Mouse (Mus musculus) heart, embryonic 11.5 days (tissue): ENCODE measurements at regions not wholly inside any gene's neighbourhood (a gene's known extent, or its start where the extent isn't known, plus 50 kb on each side); places are given as distances from the start of the nearest gene placed in this dataset.

Experiments
- ATAC-seq: fragments of 200-750 bp; cut with Nextera tagmentation; replicated peaks from 2 replicates; pipeline ENCODE4 v1.8.0; 2017; ENCODE audit warnings: moderate library complexity; ENCODE audit not compliant: insufficient number of reproducible peaks, low FRiP score, low TSS enrichment
- H3K27ac ChIP-seq: fragments of 300-500 bp; sonication (generic); 2 replicates; pipeline ENCODE4 v1.5.1; 2014; ENCODE audit warnings: mild to moderate bottlenecking, low read depth, low read length
- H3K27me3 ChIP-seq: fragments of 300-500 bp; sonication (generic); 2 replicates; pipeline ENCODE4 v1.6.1; 2014; ENCODE audit warnings: mild to moderate bottlenecking, low read length, mixed read lengths; ENCODE audit not compliant: control insufficient read depth, insufficient read depth
- H3K36me3 ChIP-seq: fragments of 300-500 bp; sonication (generic); 2 replicates; pipeline ENCODE4 v1.6.1; 2014; ENCODE audit warnings: mild to moderate bottlenecking, low read length, moderate library complexity, mixed read lengths; ENCODE audit not compliant: control insufficient read depth, insufficient read depth
- H3K4me1 ChIP-seq: fragments of 300-500 bp; sonication (generic); 2 replicates; pipeline ENCODE4 v1.6.1; 2014; ENCODE audit warnings: low read length; ENCODE audit not compliant: control insufficient read depth, insufficient read depth
- H3K4me2 ChIP-seq: fragments of 300-500 bp; sonication (generic); 2 replicates; pipeline ENCODE4 v1.6.1; 2014; ENCODE audit warnings: mild to moderate bottlenecking, moderate library complexity
- H3K4me3 ChIP-seq: fragments of 300-500 bp; sonication (generic); 2 replicates; pipeline ENCODE4 v1.5.1; 2014; ENCODE audit warnings: low read depth, low read length
- H3K9ac ChIP-seq: fragments of 300-500 bp; sonication (generic); 2 replicates; pipeline ENCODE4 v1.6.1; 2014; ENCODE audit warnings: mild to moderate bottlenecking, low read depth, low read length, moderate library complexity
- H3K9me3 ChIP-seq: fragments of 300-500 bp; sonication (generic); replicated peaks from 2 replicates; pipeline ENCODE4 v1.6.1; 2016; ENCODE audit warnings: low read length; ENCODE audit not compliant: control insufficient read depth
- WGBS: fragments of 180-500 bp; shearing (Covaris S2); extraction: QIAGEN DNeasy Blood & Tissue Kit; methylation state at CpG from one replicate; pipeline ENCODE4 v1.1.7; 2014; ENCODE audit not compliant: insufficient replicate concordance; 5-methylcytosine and 5-hydroxymethylcytosine counted together

DNA sequence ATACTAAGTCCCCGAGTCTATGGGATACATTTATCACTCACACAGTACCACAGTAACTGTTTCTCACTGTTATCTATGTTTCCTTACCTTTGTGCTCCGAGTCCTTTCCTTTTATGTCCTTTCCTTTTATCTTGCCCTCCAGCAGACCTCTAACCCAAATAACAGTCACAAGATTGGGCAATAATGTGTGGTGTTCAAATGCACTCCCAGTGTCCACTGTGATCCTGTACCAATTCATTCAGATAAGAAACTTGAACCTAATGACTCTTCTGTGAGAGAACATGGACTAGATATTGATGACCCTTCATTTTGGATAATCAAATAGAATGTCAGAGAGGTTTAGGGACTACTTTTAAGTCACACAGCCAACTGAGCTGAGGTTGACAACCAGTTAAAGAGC lies 541.2 kb downstream of the Ebf1 start:
- Histone ChIP-seq H3K4me1 (no peaks in the 10 kb centered on the region), H3K9ac (no peak overlapping the region), H3K4me2 (no peak overlapping the region), H3K9me3 (no peaks in the 10 kb centered on the region), H3K27me3 (no peaks in the 10 kb centered on the region), H3K36me3 (no peaks in the 10 kb centered on the region), H3K27ac (no peak overlapping the region), H3K4me3 (no peak overlapping the region)
- no peak for ATAC-seq
- WGBS = 40% methylated on average over 2 of the region's 2 CpGs

DNA sequence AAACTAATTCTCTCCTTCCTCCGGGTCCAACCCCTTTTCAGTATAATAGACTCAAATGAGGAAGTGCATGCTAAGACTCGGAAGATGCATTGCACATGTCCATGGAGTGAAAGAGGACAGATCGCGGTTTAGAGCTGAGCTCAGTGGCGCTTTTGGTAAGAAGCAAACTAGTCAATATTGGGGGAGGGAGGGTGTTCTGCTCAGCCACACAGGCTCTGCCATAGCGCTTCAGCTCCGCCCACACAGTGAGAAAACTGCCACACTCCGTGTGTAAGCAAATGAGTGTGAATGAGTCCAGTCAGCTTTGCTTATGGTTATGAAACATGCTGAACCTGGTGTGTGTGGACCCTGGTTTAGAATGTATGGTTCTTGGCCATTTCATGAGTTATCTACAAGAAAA lies 543.8 kb downstream of the Ebf1 start:
- WGBS = 76% methylated on average over 8 of the region's 8 CpGs
- Histone ChIP-seq H3K36me3 (no peaks in the 10 kb centered on the region), H3K27ac (no peak overlapping the region), H3K4me2 (no peak overlapping the region), H3K27me3 (no peaks in the 10 kb centered on the region), H3K4me1 (no peaks in the 10 kb centered on the region), H3K4me3 (no peak overlapping the region), H3K9me3 (no peaks in the 10 kb centered on the region), H3K9ac (no peak overlapping the region)
- no peak for ATAC-seq

DNA sequence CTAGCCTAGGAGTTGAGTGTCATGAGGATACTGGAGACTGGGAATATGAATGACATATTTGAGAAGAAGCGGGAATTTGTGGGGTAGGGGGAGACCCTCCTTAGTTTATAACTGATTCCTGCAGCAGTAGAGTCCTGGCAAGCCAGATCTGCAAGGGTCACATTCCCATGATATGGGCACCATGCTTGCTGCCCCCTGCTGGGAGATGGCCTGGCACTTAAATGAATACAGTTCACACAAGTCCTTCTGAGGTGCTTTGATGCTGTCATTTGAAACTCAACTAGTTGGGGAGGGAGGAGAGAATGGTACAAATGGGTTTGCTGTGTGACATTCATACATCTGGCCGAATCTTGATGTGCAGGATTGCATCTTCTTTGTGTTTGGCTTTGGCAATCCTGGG lies 556.4 kb downstream of the Ebf1 start:
- WGBS = 72% methylated on average over 2 of the region's 2 CpGs
- no peaks in the 10 kb centered on the region for H3K36me3 ChIP-seq
- no peak overlapping the region for H3K9ac ChIP-seq
- no peak overlapping the region for H3K4me2 ChIP-seq
- H3K27ac ChIP-seq = no peak overlapping the region
- no peaks in the 10 kb centered on the region for H3K9me3 ChIP-seq
- ATAC-seq = no peak
- H3K27me3 ChIP-seq = no peaks in the 10 kb centered on the region
- H3K4me3 ChIP-seq = no peak overlapping the region
- no peaks in the 10 kb centered on the region for H3K4me1 ChIP-seq

DNA sequence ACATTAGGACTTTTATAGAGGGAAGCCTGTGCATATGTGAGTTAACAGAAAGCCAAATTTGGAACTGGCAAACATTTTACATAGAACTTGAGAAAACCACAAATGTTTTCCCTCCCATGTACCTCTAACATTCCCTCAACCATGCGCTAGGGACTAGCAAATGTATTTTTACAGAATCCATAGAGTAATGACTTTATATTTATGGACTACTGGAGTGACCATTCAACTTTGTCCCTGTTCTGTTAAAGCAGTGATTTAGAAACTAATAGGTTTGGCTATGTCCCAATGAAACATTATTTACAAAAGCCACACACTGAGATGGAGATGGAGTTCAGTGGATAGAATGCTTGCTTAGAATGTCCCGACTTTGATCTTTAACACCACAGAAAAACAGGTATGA lies 557.0 kb downstream of the Ebf1 start:
- Histone ChIP-seq H3K9me3 (no peaks in the 10 kb centered on the region), H3K27ac (no peak overlapping the region), H3K9ac (no peak overlapping the region), H3K4me2 (no peak overlapping the region), H3K4me3 (no peak overlapping the region), H3K4me1 (no peaks in the 10 kb centered on the region), H3K27me3 (no peaks in the 10 kb centered on the region), H3K36me3 (no peaks in the 10 kb centered on the region)
- no peak for ATAC-seq
- WGBS = 81% methylated on average over 2 of the region's 2 CpGs

DNA sequence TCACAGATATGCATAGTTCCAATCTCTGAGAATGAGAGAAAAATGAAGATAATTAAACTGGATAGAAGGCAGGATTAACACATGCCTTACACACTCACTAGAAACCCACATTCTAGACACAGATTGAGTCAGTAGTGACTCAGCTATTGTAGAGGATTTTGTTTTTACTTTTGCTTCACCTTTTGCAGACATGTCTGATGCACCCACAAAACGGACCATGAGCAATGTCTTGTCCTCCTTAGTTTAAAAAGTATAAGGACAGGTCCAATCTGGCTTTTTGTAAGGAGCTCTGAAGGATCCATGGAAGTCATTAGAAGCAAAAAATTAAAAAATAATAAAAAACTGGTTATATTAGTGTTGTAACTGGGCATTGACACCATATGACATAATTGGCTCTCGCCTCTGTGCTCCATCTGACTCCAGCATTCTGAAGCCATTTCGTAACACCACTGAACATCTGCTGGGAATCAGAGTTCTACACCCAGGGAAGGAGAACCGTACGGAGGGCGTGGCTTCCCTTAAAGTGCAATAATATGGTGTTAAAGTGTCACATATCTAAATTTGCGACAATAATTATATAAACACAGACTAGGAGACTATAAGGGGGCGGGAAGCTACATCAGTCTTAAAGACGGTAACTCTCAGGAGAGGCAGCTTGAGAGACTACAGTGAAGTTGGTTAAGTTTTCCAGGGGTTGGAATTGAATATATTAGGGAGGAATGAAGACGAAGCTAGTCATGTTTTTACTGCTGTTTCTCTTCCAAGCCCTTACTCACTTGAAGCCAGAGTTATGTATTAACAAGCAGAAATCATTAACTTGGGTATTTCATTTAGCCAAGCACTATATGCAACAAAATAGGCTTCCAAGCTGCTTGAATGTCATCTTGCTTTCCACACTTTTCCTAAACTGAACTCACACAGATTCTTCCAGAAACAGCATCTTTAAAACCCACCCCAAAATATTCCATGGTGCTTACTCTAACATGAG lies 558.0 kb downstream of the Ebf1 start:
- H3K9me3 ChIP-seq = no peaks in the 10 kb centered on the region
- 79% methylated on average over 10 of the region's 10 CpGs for WGBS
- H3K27me3 ChIP-seq = no peaks in the 10 kb centered on the region
- H3K4me2 ChIP-seq = no peak overlapping the region
- no peak for ATAC-seq
- no peak overlapping the region for H3K9ac ChIP-seq
- no peak overlapping the region for H3K27ac ChIP-seq
- H3K4me3 ChIP-seq = no peak overlapping the region
- no peaks in the 10 kb centered on the region for H3K4me1 ChIP-seq
- H3K36me3 ChIP-seq = no peaks in the 10 kb centered on the region

DNA sequence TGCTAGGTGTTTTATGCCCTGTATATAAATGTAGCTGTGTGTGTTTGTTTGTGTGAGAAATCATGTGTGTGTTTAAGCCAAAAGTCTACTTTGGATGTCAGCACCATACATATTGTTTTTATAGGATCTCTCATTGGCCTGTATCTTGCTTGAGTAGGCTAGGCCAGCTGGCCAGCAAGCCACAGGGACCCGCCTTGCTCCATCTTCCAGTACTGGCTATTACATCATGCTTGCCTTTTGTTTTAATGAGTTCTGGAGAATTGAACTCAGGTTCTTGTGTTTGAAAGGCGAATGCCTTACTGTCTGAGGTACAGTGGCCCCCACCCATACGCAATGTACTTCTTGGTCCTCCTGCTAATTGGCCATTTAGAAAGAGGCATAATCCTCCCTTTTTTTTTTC lies 559.9 kb downstream of the Ebf1 start:
- Histone ChIP-seq H3K27ac (no peak overlapping the region), H3K27me3 (no peaks in the 10 kb centered on the region), H3K9me3 (no peaks in the 10 kb centered on the region), H3K4me3 (no peak overlapping the region), H3K4me1 (no peaks in the 10 kb centered on the region), H3K9ac (no peak overlapping the region), H3K36me3 (no peaks in the 10 kb centered on the region), H3K4me2 (no peak overlapping the region)
- 84% methylated on average over 3 of the region's 3 CpGs for WGBS
- no peak for ATAC-seq

DNA sequence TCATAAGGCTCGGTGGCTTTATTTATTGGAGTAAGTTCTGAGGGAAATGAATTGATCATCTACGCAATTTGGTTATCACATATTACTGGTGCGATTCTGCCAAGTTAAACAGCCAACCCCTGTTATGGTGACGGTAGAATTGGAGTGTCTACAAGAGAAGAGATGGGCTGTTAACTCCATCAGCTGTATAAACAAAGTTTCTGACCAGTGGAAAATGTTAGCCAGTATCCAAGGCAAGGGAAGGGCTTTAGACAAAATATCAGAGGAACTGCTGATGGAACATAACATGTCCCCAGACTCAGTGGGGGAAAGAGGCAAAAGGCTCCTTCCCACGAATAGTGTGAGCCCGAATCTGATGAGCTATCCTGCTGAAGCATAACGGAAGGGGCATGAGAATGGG lies 560.9 kb downstream of the Ebf1 start:
- Histone ChIP-seq H3K9ac (no peak overlapping the region), H3K4me1 (no peaks in the 10 kb centered on the region), H3K27me3 (no peaks in the 10 kb centered on the region), H3K9me3 (no peaks in the 10 kb centered on the region), H3K36me3 (no peaks in the 10 kb centered on the region), H3K4me3 (no peak overlapping the region), H3K4me2 (no peak overlapping the region), H3K27ac (0 out of 2 replicates have a peak overlapping the region, but pooled peaks have one; percentile 29)
- WGBS = 65% methylated on average over 7 of the region's 7 CpGs
- ATAC-seq = no peak

DNA sequence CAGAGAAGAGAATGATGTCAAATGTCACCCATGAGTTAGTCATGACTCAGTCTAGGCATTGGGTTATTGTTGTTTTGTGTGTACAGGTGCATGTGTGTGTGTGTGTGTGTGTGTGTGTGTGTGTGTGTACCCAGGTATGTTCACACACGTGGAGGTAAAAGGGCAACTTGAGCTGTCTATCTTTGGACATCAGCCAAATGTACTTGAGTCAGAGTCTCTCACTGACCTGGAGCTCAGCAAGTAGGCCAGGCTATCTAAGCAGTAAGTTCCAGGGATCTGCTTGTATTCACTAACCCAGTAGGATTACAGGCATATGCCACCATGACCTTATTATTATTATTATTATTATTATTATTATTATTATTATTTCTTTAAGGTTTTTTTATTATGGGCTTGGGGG lies 561.9 kb downstream of the Ebf1 start:
- no peaks in the 10 kb centered on the region for H3K9me3 ChIP-seq
- H3K4me2 ChIP-seq = no peak overlapping the region
- H3K27me3 ChIP-seq = no peaks in the 10 kb centered on the region
- no peak for ATAC-seq
- no peak overlapping the region for H3K4me3 ChIP-seq
- WGBS = 59% methylated on average over 1 of the region's 1 CpGs
- no peaks in the 10 kb centered on the region for H3K4me1 ChIP-seq
- H3K9ac ChIP-seq = no peak overlapping the region
- no peaks in the 10 kb centered on the region for H3K36me3 ChIP-seq
- H3K27ac ChIP-seq = no peak overlapping the region
